Mouse (Mus musculus) liver, postnatal 0 days (tissue): ENCODE data around the gene Ttll11.

Experiments used
- CTCF ChIP-seq: sonication (generic); IDR thresholded peaks from 2 replicates; pipeline ENCODE4 v1.5.1; 2016; ENCODE audit warnings: antibody characterized with exemption, low read depth
- EP300 ChIP-seq: IDR thresholded peaks from 2 replicates; pipeline ENCODE4 v1.6.1; 2016; ENCODE audit warnings: antibody characterized with exemption, low read depth, mild to moderate bottlenecking

DNA sequence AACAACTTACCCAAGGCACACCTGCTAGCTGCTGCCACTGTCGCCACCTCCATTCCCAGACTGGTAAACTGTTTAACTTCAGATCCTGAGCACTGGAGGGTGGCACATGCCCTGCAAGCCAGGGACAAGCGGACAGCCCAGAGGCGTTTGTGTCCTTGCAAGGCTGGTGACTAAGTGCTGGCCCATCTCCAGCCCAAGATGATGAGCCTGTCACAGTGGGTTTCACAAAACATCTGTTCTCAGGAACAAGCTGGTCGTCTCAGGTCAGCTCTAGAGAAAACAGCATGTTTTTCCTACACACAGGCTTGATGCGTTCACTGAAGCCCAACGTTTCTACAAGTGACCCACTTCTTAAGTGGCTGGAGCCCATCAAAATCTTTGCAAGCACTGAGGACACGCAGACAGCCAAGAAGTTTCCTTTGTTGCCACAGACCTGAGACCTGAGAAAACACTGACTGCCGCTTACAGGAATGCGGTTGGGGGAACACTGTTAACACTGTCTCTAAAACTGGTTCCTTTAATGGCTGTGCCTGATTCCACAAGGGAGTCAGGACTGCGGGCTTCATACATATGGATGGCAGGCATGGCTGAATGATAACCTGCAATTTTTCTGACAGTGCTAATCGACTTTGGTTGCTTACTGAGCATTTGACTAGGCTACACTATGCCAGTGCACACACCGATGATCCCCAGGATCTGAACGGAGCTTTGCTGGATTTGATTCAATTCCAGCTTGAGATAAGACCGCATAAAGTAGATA is 167.7 kb downstream of the Ttll11 start:
- TF ChIP-seq CTCF = no peak
- TF ChIP-seq EP300 = no peak
